Comparison of ENCODE assay signal across 32 mouse cellular contexts in genomic region chr13:44876799-44877198, GRCm38 (mm10).
A peak's percentile ranks its signal among the peaks of the same experiment; 100 is the strongest.
DNase-seq lines count a peak whose midpoint lies in the region; ATAC-seq and TF ChIP-seq lines count a peak whose summit lies in the region.
"Had no signal": no experiment of that assay in that cellular context is flagged by ENCODE, and none has a peak within 500 bp of the region (broad histone marks: within the 10 kb centered on the region; RNA-seq: fewer than 3 reads in every experiment).

No protein-coding gene starts in this region.

- H3K27me3 ChIP-seq in hindbrain, embryonic 13.5 days: no peaks in the 10 kb centered on the region
- H3K27me3 ChIP-seq in hindbrain, embryonic 14.5 days (ENCODE audit: control insufficient read depth, insufficient read depth, low read length): no peaks in the 10 kb centered on the region
- H3K27me3 ChIP-seq in intestine, embryonic 16.5 days (replicated peaks; ENCODE audit: control insufficient read depth, insufficient read depth, low read length): no peaks in the 10 kb centered on the region
- H3K27me3 ChIP-seq: CH12.LX; embryonic facial prominence, embryonic 13.5 days; forebrain, embryonic 13.5 days; heart, embryonic 12.5 days; heart, embryonic 15.5 days; Patski had no signal

- H3K4me3 ChIP-seq in hindbrain, embryonic 13.5 days: no peak overlapping the region
- no peak overlapping the region for H3K4me3 ChIP-seq in hindbrain, embryonic 14.5 days (replicated peaks; ENCODE audit: low read length)
- no peak overlapping the region for H3K4me3 ChIP-seq in olfactory bulb, adult 2 months (ENCODE audit: insufficient read depth, low read depth, low read length)
- H3K4me3 ChIP-seq in intestine, embryonic 16.5 days (ENCODE audit: low read length): no peak overlapping the region
- H3K4me3 ChIP-seq: embryonic facial prominence, embryonic 10.5 days; embryonic facial prominence, embryonic 13.5 days; erythroblast, embryonic 14.5 days; forebrain, embryonic 13.5 days; heart, embryonic 12.5 days; heart, embryonic 15.5 days; hindbrain, embryonic 10.5 days had no signal

- H3K27ac ChIP-seq in hindbrain, embryonic 13.5 days: peak overlapping the region; percentile 50
- H3K27ac ChIP-seq in hindbrain, embryonic 14.5 days: no peak overlapping the region
- H3K27ac ChIP-seq in olfactory bulb, adult 2 months (ENCODE audit: insufficient read depth, low read depth, low read length): 0 out of 2 replicates have a peak overlapping the region, but pooled peaks have one; percentile 42
- no peak overlapping the region for H3K27ac ChIP-seq in intestine, embryonic 16.5 days (ENCODE audit: low read length)
- H3K27ac ChIP-seq: embryonic facial prominence, embryonic 10.5 days; embryonic facial prominence, embryonic 13.5 days; forebrain, embryonic 13.5 days; heart, embryonic 15.5 days; hindbrain, embryonic 10.5 days; hindbrain, postnatal 0 days had no signal

- H3K9me3 ChIP-seq in hindbrain, embryonic 13.5 days: no peaks in the 10 kb centered on the region
- no peaks in the 10 kb centered on the region for H3K9me3 ChIP-seq in hindbrain, embryonic 14.5 days (ENCODE audit: control insufficient read depth, low read length)
- H3K9me3 ChIP-seq in intestine, embryonic 16.5 days (ENCODE audit: control insufficient read depth, low read length): no peaks in the 10 kb centered on the region
- H3K9me3 ChIP-seq: embryonic facial prominence, embryonic 10.5 days; embryonic facial prominence, embryonic 13.5 days; forebrain, embryonic 13.5 days; G1E; heart, embryonic 12.5 days; heart, embryonic 15.5 days; hindbrain, embryonic 10.5 days had no signal

- TF ChIP-seq CTCF in olfactory bulb, adult 2 months (IDR thresholded peaks at IDR 0.05; ENCODE audit: insufficient read depth, low read depth, low read length): no peak

- no peak for DNase-seq in hindbrain, embryonic 14.5 days (ENCODE audit: low spot score)
- DNase-seq in brain, adult 2 months (ENCODE audit: low read depth, low spot score): peak; percentile 56
- DNase-seq in layer of hippocampus, postnatal 36 days: no peak
- DNase-seq: adrenal gland, postnatal 10 days; adrenal gland, postnatal 36 days; B cell, adult 2 months; cerebellum, adult 11-12 months; cerebellum, adult 8-10 months; cerebellum, postnatal 10 days; cerebellum, postnatal 36 days; embryo, embryonic 11 days; gastrocnemius, postnatal 10 days; gastrocnemius, postnatal 36 days; heart, postnatal 10 days; heart, postnatal 36 days had no signal

- ATAC-seq in hindbrain, embryonic 13.5 days (ENCODE audit: low FRiP score): peak; percentile 46; the same call in 1 of the 2 replicates
- ATAC-seq in hindbrain, embryonic 14.5 days (ENCODE audit: low FRiP score): no peak
- ATAC-seq in intestine, embryonic 16.5 days: no peak
- ATAC-seq: forebrain, embryonic 13.5 days; forebrain, embryonic 16.5 days; hindbrain, postnatal 0 days; inflammation-experienced regulatory T-cells, adult 6 months; intestine, postnatal 0 days; Patski had no signal

- no peak overlapping the region for H3K4me2 ChIP-seq in hindbrain, embryonic 13.5 days
- H3K4me2 ChIP-seq in hindbrain, embryonic 14.5 days (replicated peaks): no peak overlapping the region
- H3K4me2 ChIP-seq in intestine, embryonic 16.5 days (ENCODE audit: low read depth, low read length): no peak overlapping the region
- H3K4me2 ChIP-seq: embryonic facial prominence, embryonic 13.5 days; forebrain, embryonic 13.5 days; heart, embryonic 12.5 days; heart, embryonic 15.5 days had no signal

- H3K36me3 ChIP-seq in hindbrain, embryonic 13.5 days: peaks cover 16% of the 10 kb centered on the region
- H3K36me3 ChIP-seq in hindbrain, embryonic 14.5 days (replicated peaks; ENCODE audit: control insufficient read depth, insufficient read depth): peaks cover 7% of the 10 kb centered on the region
- no peaks in the 10 kb centered on the region for H3K36me3 ChIP-seq in intestine, embryonic 16.5 days (ENCODE audit: control insufficient read depth, insufficient read depth, low read length)

- WGBS in hindbrain, embryonic 13.5 days: 65% methylated on average over 2 of the region's 2 CpGs
- WGBS in hindbrain, embryonic 14.5 days: 61% methylated on average over 2 of the region's 2 CpGs
- WGBS in olfactory bulb, adult 2 months: 28% methylated on average over 2 of the region's 2 CpGs
- 78% methylated on average over 2 of the region's 2 CpGs for WGBS in intestine, embryonic 16.5 days

- H3K9ac ChIP-seq in hindbrain, embryonic 13.5 days: no peak overlapping the region
- H3K9ac ChIP-seq in hindbrain, embryonic 14.5 days: no peak overlapping the region
- no peak overlapping the region for H3K9ac ChIP-seq in intestine, embryonic 16.5 days (ENCODE audit: low read depth, low read length)
- H3K9ac ChIP-seq: embryonic facial prominence, embryonic 13.5 days; forebrain, embryonic 13.5 days; heart, embryonic 12.5 days; heart, embryonic 15.5 days had no signal

- TF ChIP-seq POLR2A in olfactory bulb, adult 2 months (IDR thresholded peaks at IDR 0.05; ENCODE audit: insufficient read depth, low read depth, low read length): no peak

- peaks cover 32% of the 10 kb centered on the region for H3K4me1 ChIP-seq in hindbrain, embryonic 13.5 days (replicated peaks)
- peaks cover 24% of the 10 kb centered on the region for H3K4me1 ChIP-seq in hindbrain, embryonic 14.5 days (replicated peaks; ENCODE audit: control insufficient read depth, insufficient read depth, low read length)
- peaks cover 5% of the 10 kb centered on the region for H3K4me1 ChIP-seq in olfactory bulb, adult 2 months (ENCODE audit: control insufficient read depth, insufficient read depth, low read length)
- H3K4me1 ChIP-seq in intestine, embryonic 16.5 days (ENCODE audit: control insufficient read depth, insufficient read depth, low read length): 0 out of 2 replicates have a peak, but pooled peaks cover 2% of the 10 kb centered on the region

Comparison
In these comparisons a context has a peak if more than half of its experiments do, and no peak if none do; other contexts are left out.
1. H3K27ac ChIP-seq: peak in hindbrain, embryonic 13.5 days (single experiment) and olfactory bulb, adult 2 months (single experiment); none in hindbrain, embryonic 14.5 days (single experiment) and intestine, embryonic 16.5 days (single experiment).